Comparison of ENCODE assay signal across 30 mouse cellular contexts in the genomic region with DNA sequence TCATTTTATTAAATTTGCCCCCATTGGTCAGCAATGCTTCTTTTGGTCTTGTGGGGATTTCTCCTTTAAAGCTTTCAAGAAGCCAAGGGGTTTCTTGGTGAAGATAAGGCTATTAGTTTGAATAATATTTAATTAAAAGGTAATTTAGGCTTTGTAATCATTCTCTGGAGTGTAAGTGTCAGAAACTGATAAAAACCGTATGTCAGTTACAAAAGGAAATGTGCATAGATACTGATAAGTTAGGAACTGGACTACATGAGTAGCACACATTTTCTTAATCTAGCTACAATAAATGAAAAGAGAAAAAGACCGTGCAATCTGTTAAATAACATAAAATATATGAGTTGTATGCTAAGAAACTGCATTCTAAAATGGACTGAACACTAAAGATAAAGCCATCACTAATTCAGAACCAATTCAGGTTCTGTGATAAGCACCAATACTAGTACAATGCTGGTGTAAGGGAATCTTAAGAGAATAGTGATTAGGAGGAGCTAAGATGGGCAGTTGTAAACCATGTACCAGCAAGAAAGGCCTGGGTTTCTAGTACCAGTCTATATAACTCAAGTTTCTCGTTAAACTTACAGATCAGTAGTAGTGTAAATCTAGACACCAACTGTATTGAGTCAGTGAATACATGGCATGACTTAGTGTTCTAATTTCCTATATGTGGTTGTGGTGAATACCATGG.
A peak's percentile ranks its signal among the peaks of the same experiment; 100 is the strongest.
DNase-seq lines count a peak whose midpoint lies in the region; ATAC-seq lines count a peak whose summit lies in the region.
"Had no signal": no experiment of that assay in that cellular context is flagged by ENCODE, and none has a peak within 500 bp of the region (broad histone marks: within the 10 kb centered on the region; RNA-seq: fewer than 3 reads in every experiment).

No protein-coding gene starts in this region.

- no peak overlapping the region for H3K4me3 ChIP-seq in liver, embryonic 11.5 days (ENCODE audit: low read depth, low read length)
- H3K4me3 ChIP-seq in liver, embryonic 15.5 days (replicated peaks), result no peak overlapping the region
- H3K4me3 ChIP-seq: forebrain, embryonic 10.5 days; forebrain, embryonic 15.5 days; gastrocnemius, adult 2 months; heart, embryonic 13.5 days; hindbrain, embryonic 10.5 days; kidney, embryonic 15.5 days; megakaryocyte, embryonic 14.5 days; midbrain, embryonic 13.5 days; neural tube, embryonic 15.5 days; stomach, embryonic 15.5 days had no signal

- 0 out of 2 replicates have a peak, but pooled peaks cover 2% of the 10 kb centered on the region for H3K4me1 ChIP-seq in liver, embryonic 11.5 days (replicated peaks; ENCODE audit: control insufficient read depth, insufficient read depth, low read length)
- peaks cover 22% of the 10 kb centered on the region for H3K4me1 ChIP-seq in liver, embryonic 15.5 days (replicated peaks)
- H3K4me1 ChIP-seq: forebrain, embryonic 10.5 days; forebrain, embryonic 15.5 days; heart, embryonic 13.5 days; hindbrain, embryonic 10.5 days; kidney, embryonic 15.5 days; megakaryocyte, embryonic 14.5 days; midbrain, embryonic 13.5 days; neural tube, embryonic 15.5 days; stomach, embryonic 15.5 days had no signal

- ATAC-seq in liver, embryonic 11.5 days (replicated peaks; ENCODE audit: low FRiP score), result peak; percentile 84
- ATAC-seq in erythroblast, adult 5-6 weeks (replicated peaks; ENCODE audit: low FRiP score, poor library complexity, severe bottlenecking), result peak; percentile 49; the same call in 1 of the 2 replicates
- ATAC-seq in liver, embryonic 15.5 days (ENCODE audit: insufficient read depth), result peak; percentile 75
- ATAC-seq: forebrain, embryonic 15.5 days; hindbrain, embryonic 16.5 days; midbrain, embryonic 13.5 days had no signal

- no peak for DNase-seq in liver, embryonic 11.5 days (ENCODE audit: low spot score)
- DNase-seq in liver, result no peak
- DNase-seq in urinary bladder, postnatal 10 days (ENCODE audit: low spot score), result no peak
- no peak for DNase-seq in testis, postnatal 14 days (ENCODE audit: low spot score)
- DNase-seq in right cerebral cortex, postnatal 4 days, result no peak
- DNase-seq in gastrocnemius, postnatal 10 days, result no peak
- DNase-seq: adrenal gland, adult 8-10 months; cerebellum, adult 2 months; cerebellum, postnatal 36 days; gastrocnemius, adult 2 months; heart, postnatal 14 days; kidney, adult 18-20 months; kidney, postnatal 25 days; lung, postnatal 36 days; retina, postnatal 1 day; right cerebral cortex, postnatal 14 days; thymus, adult 18-20 months; thymus, postnatal 25 days had no signal

- no peak overlapping the region for H3K9ac ChIP-seq in liver, embryonic 11.5 days (ENCODE audit: low read depth, low read length)
- no peak overlapping the region for H3K9ac ChIP-seq in liver, embryonic 15.5 days
- H3K9ac ChIP-seq: forebrain, embryonic 15.5 days; heart, embryonic 13.5 days; kidney, embryonic 15.5 days; midbrain, embryonic 13.5 days; neural tube, embryonic 15.5 days; stomach, embryonic 15.5 days had no signal

- no peaks in the 10 kb centered on the region for H3K9me3 ChIP-seq in liver, embryonic 11.5 days (ENCODE audit: control insufficient read depth, low read length)
- H3K9me3 ChIP-seq in liver, embryonic 15.5 days (replicated peaks), result no peaks in the 10 kb centered on the region
- H3K9me3 ChIP-seq: forebrain, embryonic 10.5 days; forebrain, embryonic 15.5 days; hindbrain, embryonic 10.5 days; kidney, embryonic 15.5 days; megakaryocyte, embryonic 14.5 days; midbrain, embryonic 13.5 days; neural tube, embryonic 15.5 days; stomach, embryonic 15.5 days had no signal

- no peaks in the 10 kb centered on the region for H3K27me3 ChIP-seq in liver, embryonic 11.5 days (replicated peaks; ENCODE audit: control insufficient read depth, insufficient read depth, low read length)
- H3K27me3 ChIP-seq in liver, embryonic 15.5 days, result no peaks in the 10 kb centered on the region
- H3K27me3 ChIP-seq: forebrain, embryonic 15.5 days; heart, embryonic 13.5 days; kidney, embryonic 15.5 days; megakaryocyte, embryonic 14.5 days; midbrain, embryonic 13.5 days; neural tube, embryonic 15.5 days; stomach, embryonic 15.5 days had no signal

- whole genome bisulfite sequencing in liver, embryonic 11.5 days, result 59% methylated on average over 3 of the region's 3 CpGs
- 22% methylated on average over 3 of the region's 3 CpGs for WGBS in liver, embryonic 15.5 days (ENCODE audit: insufficient replicate concordance)

- H3K36me3 ChIP-seq in liver, embryonic 11.5 days (ENCODE audit: control insufficient read depth, insufficient read depth, low read length), result no peaks in the 10 kb centered on the region
- H3K36me3 ChIP-seq in liver, embryonic 15.5 days (replicated peaks), result no peaks in the 10 kb centered on the region
- H3K36me3 ChIP-seq: forebrain, embryonic 10.5 days; forebrain, embryonic 15.5 days; heart, embryonic 13.5 days; hindbrain, embryonic 10.5 days; kidney, embryonic 15.5 days; midbrain, embryonic 13.5 days; neural tube, embryonic 15.5 days; stomach, embryonic 15.5 days had no signal

- H3K4me2 ChIP-seq in liver, embryonic 11.5 days, result no peak overlapping the region
- peak overlapping the region; percentile 6; the same call in 1 of the 2 replicates for H3K4me2 ChIP-seq in liver, embryonic 15.5 days
- H3K4me2 ChIP-seq: forebrain, embryonic 15.5 days; heart, embryonic 13.5 days; kidney, embryonic 15.5 days; midbrain, embryonic 13.5 days; neural tube, embryonic 15.5 days; stomach, embryonic 15.5 days had no signal

- H3K27ac ChIP-seq in liver, embryonic 11.5 days (ENCODE audit: low read depth, low read length), result peak overlapping the region; percentile 53; the same call in 1 of the 2 replicates
- peak overlapping the region; percentile 79 for H3K27ac ChIP-seq in liver, embryonic 15.5 days (replicated peaks)
- H3K27ac ChIP-seq: forebrain, embryonic 10.5 days; forebrain, embryonic 15.5 days; gastrocnemius, adult 2 months; heart, embryonic 13.5 days; hindbrain, embryonic 10.5 days; kidney, embryonic 15.5 days; midbrain, embryonic 13.5 days; neural tube, embryonic 15.5 days; stomach, embryonic 15.5 days had no signal
